Mouse (Mus musculus): ENCODE results near the gene Zfand3. TPM values are rescaled to one million over a fixed set of nuclear protein-coding genes. Genes with fewer than 3 reads are reported as not detected.

The Zfand3 gene
- polyA plus RNA-seq, 1 experiment from 2014 or later, result 116 TPM

GRCm38 (mm10) chr17:29988141-29988540 lies 16.4 kb upstream of the Zfand3 start:
- WGBS (ENCODE audit: missing documents), result 51% methylated on average over 5 of the region's 5 CpGs
- no peak overlapping the region for H3K4me3 ChIP-seq (ENCODE audit: inconsistent target)
- no peaks in the 10 kb centered on the region for H3K79me2 ChIP-seq (ENCODE audit: inconsistent target)
- H3K27ac ChIP-seq, result no peak overlapping the region
- H3K36me3 ChIP-seq (ENCODE audit: inconsistent target), result no peaks in the 10 kb centered on the region

DNA sequence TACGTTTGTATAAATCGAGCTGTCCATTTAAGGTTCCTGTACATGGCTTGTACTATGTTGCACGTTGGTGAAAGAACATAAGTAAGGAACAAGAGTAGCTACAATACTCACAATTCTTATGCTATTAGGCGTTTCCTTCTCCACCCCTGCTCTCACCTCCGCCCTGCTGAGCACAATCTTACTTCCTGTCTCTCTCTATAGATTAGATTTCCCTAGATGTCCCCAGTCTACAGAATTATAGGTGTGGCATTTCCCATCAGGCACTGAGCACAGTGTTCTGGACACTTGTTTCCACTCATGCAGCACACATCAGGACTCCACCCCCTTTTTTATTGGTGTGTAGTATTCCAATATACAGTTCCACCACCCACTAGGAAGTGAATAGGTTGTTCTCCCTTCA lies 14.9 kb upstream of the Zfand3 start:
- no peaks in the 10 kb centered on the region for H3K79me2 ChIP-seq (ENCODE audit: inconsistent target)
- 86% methylated on average over 5 of the region's 5 CpGs for WGBS (ENCODE audit: missing documents)
- no peak overlapping the region for H3K27ac ChIP-seq
- H3K36me3 ChIP-seq (ENCODE audit: inconsistent target), result no peaks in the 10 kb centered on the region
- H3K4me3 ChIP-seq (ENCODE audit: inconsistent target), result no peak overlapping the region

DNA sequence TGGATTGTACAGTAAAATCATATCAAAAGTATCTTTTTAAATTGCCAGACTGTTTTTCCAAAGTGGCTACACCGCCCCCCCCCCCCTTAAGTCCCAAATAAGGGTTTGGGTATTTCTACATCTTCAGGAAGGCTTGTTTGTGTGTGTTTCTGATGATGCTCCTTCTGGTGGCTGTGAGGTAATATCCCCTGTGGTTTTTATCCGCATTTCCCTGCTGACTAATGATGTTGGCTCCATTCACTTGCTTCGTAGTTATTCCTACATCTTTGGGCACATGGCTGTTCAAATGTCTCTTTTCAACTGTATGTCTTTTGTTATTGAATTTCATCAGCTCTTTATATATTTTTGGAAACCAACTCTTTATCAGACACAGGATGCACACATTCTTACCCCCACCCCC lies 14.4 kb upstream of the Zfand3 start:
- no peak overlapping the region for H3K4me3 ChIP-seq (ENCODE audit: inconsistent target)
- 48% methylated on average over 3 of the region's 3 CpGs for WGBS (ENCODE audit: missing documents)
- H3K79me2 ChIP-seq (ENCODE audit: inconsistent target), result no peaks in the 10 kb centered on the region
- H3K27ac ChIP-seq, result no peak overlapping the region
- H3K36me3 ChIP-seq (ENCODE audit: inconsistent target), result no peaks in the 10 kb centered on the region

GRCm38 (mm10) chr17:29990845-29991244 lies 13.7 kb upstream of the Zfand3 start:
- WGBS (ENCODE audit: missing documents), result 77% methylated on average over 2 of the region's 2 CpGs
- Histone ChIP-seq H3K79me2 (ENCODE audit: inconsistent target) (no peaks in the 10 kb centered on the region), H3K36me3 (ENCODE audit: inconsistent target) (no peaks in the 10 kb centered on the region), H3K27ac (no peak overlapping the region), H3K4me3 (ENCODE audit: inconsistent target) (no peak overlapping the region)

- no peaks in the 10 kb centered on the region for H3K36me3 ChIP-seq (ENCODE audit: inconsistent target)
- no peak overlapping the region for H3K4me3 ChIP-seq (ENCODE audit: inconsistent target)
- no peaks in the 10 kb centered on the region for H3K79me2 ChIP-seq (ENCODE audit: inconsistent target)
- H3K27ac ChIP-seq, result no peak overlapping the region
- WGBS (ENCODE audit: missing documents), result 93% methylated on average over 8 of the region's 8 CpGs
These were observed 11.0 kb upstream of the Zfand3 start for GRCm38 (mm10) chr17:29993488-29993887.

DNA sequence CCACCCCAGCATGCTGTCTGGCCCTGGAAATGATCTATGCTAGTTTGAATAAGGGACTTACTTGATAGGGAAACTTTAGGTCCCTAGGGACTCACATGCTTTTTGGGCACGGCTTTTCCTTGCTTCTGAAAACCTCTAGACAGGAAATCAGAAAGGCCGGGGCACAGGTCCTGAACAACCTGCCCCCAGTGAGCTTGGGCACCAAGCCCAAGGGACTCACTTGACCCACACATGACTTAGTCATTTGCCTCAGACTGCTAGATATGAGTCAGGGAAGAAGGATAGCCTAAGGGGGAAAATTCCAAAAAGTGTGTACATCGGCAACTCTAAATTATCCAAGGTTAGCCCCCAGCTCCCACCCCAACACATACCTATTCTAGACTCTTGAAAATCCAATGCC lies 10.5 kb upstream of the Zfand3 start:
- H3K79me2 ChIP-seq (ENCODE audit: inconsistent target), result no peaks in the 10 kb centered on the region
- WGBS (ENCODE audit: missing documents), result 80% methylated on average over 3 of the region's 3 CpGs
- H3K36me3 ChIP-seq (ENCODE audit: inconsistent target), result no peaks in the 10 kb centered on the region
- no peak overlapping the region for H3K27ac ChIP-seq
- H3K4me3 ChIP-seq (ENCODE audit: inconsistent target), result no peak overlapping the region

DNA sequence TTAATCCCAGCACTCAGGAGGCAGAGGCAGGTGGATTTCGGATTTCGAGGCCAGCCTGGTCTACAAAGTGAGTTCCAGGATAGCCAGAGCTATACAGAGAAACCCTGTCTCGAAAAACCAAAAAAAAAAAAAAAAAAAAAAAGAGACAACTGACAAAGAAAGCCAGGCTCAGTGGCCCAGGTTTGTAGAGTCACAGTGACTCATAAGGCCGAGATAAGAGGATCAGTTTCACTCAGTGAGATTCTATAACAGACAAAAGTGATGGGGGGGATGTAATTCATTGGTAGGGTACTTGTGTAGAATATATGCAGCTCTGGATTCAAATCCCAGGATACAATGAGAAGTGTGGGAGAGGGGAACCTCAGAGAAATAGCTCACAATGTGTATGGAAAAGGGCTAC lies 10.1 kb upstream of the Zfand3 start:
- H3K36me3 ChIP-seq (ENCODE audit: inconsistent target), result no peaks in the 10 kb centered on the region
- H3K4me3 ChIP-seq (ENCODE audit: inconsistent target), result no peak overlapping the region
- H3K27ac ChIP-seq, result no peak overlapping the region
- WGBS (ENCODE audit: missing documents), result 91% methylated on average over 4 of the region's 4 CpGs
- no peaks in the 10 kb centered on the region for H3K79me2 ChIP-seq (ENCODE audit: inconsistent target)

DNA sequence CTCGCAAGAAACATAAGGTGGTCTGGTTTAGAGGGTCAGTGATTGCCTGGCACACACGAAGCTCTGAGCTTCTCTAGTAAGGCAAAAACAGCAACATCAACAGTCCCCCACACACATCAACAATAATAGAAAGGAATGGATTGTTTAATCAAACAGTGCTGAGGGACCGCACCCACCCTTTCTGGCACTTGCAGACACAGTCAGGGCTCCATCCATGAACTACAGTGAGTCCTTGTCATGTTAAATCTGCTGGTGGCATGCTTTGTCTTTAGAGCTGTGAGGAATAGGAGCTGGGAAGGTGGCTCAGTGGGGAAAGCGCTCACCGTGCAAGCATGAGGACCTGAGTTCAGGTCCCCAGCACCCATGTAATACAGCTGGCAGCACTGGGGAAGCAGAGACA lies 8.5 kb upstream of the Zfand3 start:
- no peak overlapping the region for H3K4me3 ChIP-seq (ENCODE audit: inconsistent target)
- H3K36me3 ChIP-seq (ENCODE audit: inconsistent target), result no peaks in the 10 kb centered on the region
- no peak overlapping the region for H3K27ac ChIP-seq
- WGBS (ENCODE audit: missing documents), result 91% methylated on average over 5 of the region's 5 CpGs
- no peaks in the 10 kb centered on the region for H3K79me2 ChIP-seq (ENCODE audit: inconsistent target)

DNA sequence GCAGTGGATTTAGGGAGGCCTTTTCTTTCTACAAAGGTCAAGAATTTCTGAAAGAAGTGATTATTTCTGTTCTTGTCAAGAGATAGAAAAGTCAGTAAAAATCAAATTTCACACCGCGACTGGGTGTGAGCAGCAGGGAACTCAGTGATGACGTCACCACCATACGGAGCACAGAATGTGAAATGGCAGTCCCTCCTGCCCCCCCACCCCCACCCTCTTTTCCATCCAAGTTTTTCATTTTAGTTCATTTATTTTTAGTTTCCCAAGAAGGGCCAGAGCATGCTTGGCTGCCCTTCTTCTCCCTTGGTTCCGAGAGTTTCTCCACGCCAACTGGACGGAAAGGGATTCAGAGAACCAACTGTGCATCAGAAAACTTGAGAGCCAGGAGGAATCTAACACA lies 6.8 kb upstream of the Zfand3 start:
- Histone ChIP-seq H3K36me3 (ENCODE audit: inconsistent target) (no peaks in the 10 kb centered on the region), H3K4me3 (ENCODE audit: inconsistent target) (no peak overlapping the region), H3K27ac (no peak overlapping the region), H3K79me2 (ENCODE audit: inconsistent target) (no peaks in the 10 kb centered on the region)
- 91% methylated on average over 7 of the region's 7 CpGs for WGBS (ENCODE audit: missing documents)

DNA sequence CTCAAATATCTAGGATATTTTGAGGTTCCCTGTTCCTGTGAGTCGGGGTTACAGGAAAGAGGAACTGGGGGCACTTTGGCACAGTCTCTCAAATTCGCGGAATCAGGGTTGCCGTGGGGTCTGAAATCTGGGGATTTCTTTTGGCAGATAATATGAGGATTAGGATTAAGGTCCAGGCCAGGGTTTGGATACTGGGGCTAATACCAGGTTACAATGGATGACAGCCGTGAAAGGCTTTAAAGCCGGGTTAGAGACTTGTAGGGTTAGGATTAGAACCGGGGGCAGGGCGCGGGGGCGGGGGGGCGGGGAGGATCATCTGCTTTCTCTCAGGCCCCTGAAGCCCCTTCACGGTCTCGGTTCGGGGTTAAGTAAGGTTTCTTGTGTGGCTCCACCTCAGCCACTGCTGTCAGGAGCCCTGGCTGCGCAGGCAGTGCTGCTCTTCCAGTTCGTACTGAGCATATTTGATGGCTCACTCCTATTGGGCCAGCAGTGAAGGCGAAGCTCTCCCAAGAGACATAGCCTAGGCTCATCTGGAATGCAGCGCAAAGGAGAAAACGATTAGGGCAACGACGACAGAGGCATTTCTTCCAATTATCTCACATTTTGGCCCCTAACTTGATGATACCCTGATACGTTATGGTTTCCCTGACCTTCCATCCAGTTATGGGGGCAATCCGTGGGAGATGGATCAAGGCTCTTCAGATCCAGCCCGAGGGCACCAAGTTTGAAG lies 5.8 kb upstream of the Zfand3 start:
- no peaks in the 10 kb centered on the region for H3K79me2 ChIP-seq (ENCODE audit: inconsistent target)
- no peak overlapping the region for H3K27ac ChIP-seq
- 78% methylated on average over 24 of the region's 24 CpGs for WGBS (ENCODE audit: missing documents)
- H3K36me3 ChIP-seq (ENCODE audit: inconsistent target), result no peaks in the 10 kb centered on the region
- H3K4me3 ChIP-seq (ENCODE audit: inconsistent target), result no peak overlapping the region

- H3K4me3 ChIP-seq (ENCODE audit: inconsistent target), result peak overlapping the region; percentile 46; the same call in 1 of the 2 replicates
- 2% methylated on average over 21 of the region's 47 CpGs for WGBS (ENCODE audit: missing documents)
- H3K79me2 ChIP-seq (ENCODE audit: inconsistent target), result peaks cover 48% of the 10 kb centered on the region
- no peaks in the 10 kb centered on the region for H3K36me3 ChIP-seq (ENCODE audit: inconsistent target)
- H3K27ac ChIP-seq, result peak overlapping the region; percentile 32; the same call in 1 of the 2 replicates
These were observed 540 bp downstream of the Zfand3 start for GRCm38 (mm10) chr17:30005103-30005443.

DNA sequence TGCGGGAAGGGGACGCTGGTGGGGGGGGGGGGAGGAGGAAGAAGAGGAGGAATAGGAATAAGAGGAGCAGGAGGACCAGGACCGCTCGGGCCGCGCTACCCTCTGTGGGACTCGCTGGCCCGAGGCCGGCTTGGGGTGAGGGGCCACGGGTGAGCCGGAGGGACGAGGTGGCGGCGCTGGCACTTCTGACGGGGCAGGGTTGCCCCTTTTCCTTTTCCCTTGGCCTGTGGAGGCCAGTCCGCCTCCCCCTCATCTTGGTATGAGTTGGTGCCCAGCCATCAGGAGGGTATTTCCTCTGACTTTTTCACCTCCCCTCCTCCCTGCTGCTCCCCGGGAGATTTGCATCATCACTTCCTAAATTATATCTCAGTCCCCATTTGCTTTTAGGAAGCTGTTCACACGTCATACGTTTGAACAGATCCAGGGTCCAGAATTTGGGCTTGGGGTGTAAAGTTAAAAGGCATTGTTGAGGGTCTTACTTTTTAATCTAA lies 963 bp downstream of the Zfand3 start:
- WGBS (ENCODE audit: missing documents), result 2% methylated on average over 13 of the region's 19 CpGs
- Histone ChIP-seq H3K79me2 (ENCODE audit: inconsistent target) (peaks cover 52% of the 10 kb centered on the region), H3K27ac (peak overlapping the region; percentile 32; the same call in 1 of the 2 replicates), H3K36me3 (ENCODE audit: inconsistent target) (no peaks in the 10 kb centered on the region), H3K4me3 (ENCODE audit: inconsistent target) (peak overlapping the region; percentile 46)

DNA sequence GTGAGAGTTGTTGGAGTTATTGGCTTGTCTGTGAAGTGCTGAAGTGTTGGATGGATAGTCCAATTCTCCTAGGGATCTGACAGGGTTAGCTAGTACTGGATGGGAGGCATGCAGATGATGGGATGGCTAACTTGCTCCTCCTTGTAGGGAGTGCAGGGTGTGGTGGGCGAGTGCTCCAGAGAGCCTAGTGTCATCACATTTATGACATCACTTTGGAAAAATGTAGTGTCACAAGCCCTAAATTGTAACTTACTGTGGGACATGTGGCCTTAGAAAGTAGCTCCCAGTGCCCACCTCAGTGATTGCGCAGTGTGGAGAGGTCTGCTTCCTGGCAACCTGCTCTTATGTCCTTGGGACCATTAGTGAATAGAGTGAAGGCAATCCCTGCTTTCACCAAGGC lies 2.3 kb downstream of the Zfand3 start:
- WGBS (ENCODE audit: missing documents), result 100% methylated on average over 2 of the region's 2 CpGs
- Histone ChIP-seq H3K36me3 (ENCODE audit: inconsistent target) (no peaks in the 10 kb centered on the region), H3K79me2 (ENCODE audit: inconsistent target) (peaks cover 66% of the 10 kb centered on the region), H3K4me3 (ENCODE audit: inconsistent target) (no peak overlapping the region), H3K27ac (no peak overlapping the region)

- Histone ChIP-seq H3K36me3 (ENCODE audit: inconsistent target) (no peaks in the 10 kb centered on the region), H3K4me3 (ENCODE audit: inconsistent target) (no peak overlapping the region), H3K27ac (no peak overlapping the region), H3K79me2 (ENCODE audit: inconsistent target) (peaks cover 76% of the 10 kb centered on the region)
- WGBS (ENCODE audit: missing documents), result 88% methylated on average over 6 of the region's 6 CpGs
These were observed 3.4 kb downstream of the Zfand3 start for GRCm38 (mm10) chr17:30007883-30008282.

DNA sequence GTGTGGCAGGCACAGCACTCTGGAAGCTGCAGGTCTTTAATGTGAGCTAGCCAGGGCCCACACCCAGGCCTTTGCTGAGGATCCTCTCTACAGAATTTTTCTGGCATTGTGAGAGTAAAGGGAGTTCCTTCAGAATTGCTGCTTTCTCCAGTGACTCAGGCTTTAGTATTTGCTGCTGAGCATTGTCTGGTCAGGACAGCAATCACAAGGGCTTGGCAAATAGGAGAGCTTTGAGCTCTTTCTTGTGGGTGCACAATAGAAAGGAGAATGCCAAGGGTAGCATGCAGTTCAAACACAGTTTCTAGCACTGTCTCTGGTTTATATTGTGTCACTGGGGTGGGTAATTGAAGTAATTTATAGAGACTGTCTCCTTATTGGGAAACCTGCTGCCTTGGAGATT lies 3.9 kb downstream of the Zfand3 start:
- H3K79me2 ChIP-seq (ENCODE audit: inconsistent target), result peaks cover 81% of the 10 kb centered on the region
- H3K36me3 ChIP-seq (ENCODE audit: inconsistent target), result no peaks in the 10 kb centered on the region
- no peak overlapping the region for H3K4me3 ChIP-seq (ENCODE audit: inconsistent target)
- H3K27ac ChIP-seq, result no peak overlapping the region

GRCm38 (mm10) chr17:30014660-30015059 lies 10.1 kb downstream of the Zfand3 start:
- Histone ChIP-seq H3K4me3 (ENCODE audit: inconsistent target) (no peak overlapping the region), H3K27ac (no peak overlapping the region), H3K36me3 (ENCODE audit: inconsistent target) (no peaks in the 10 kb centered on the region), H3K79me2 (ENCODE audit: inconsistent target) (peaks cover 100% of the 10 kb centered on the region)
- 91% methylated on average over 4 of the region's 4 CpGs for WGBS (ENCODE audit: missing documents)

Data from macrophage (primary cell).